Mouse (Mus musculus) testis, postnatal 10 days (tissue): ENCODE results near the gene Ghdc.

ENCODE experiments used
- DNase-seq: peaks from one replicate; pipeline ENCODE4 v3.0.0; 2021; ENCODE audit warnings: low spot score

The Ghdc gene

GRCm38 (mm10) chr11:100746546-100746945 is 24.2 kb downstream of the Ghdc start:
- DNase-seq = no peak

- peak; percentile 63 for DNase-seq
Observed at GRCm38 (mm10) chr11:100745085-100745484, 25.7 kb downstream of the Ghdc start.

GRCm38 (mm10) chr11:100741348-100741747 is 29.4 kb downstream of the Ghdc start:
- DNase-seq = no peak

- DNase-seq = no peak
Observed at GRCm38 (mm10) chr11:100738749-100739148, 32.0 kb downstream of the Ghdc start.

- peak; percentile 97 for DNase-seq
Observed at GRCm38 (mm10) chr11:100738066-100738604, 32.6 kb downstream of the Ghdc start, which contains the start of gene Rab5c. Gene Rab5c, minus strand, starts transcription at chr11:100738215.

GRCm38 (mm10) chr11:100737105-100737733 is 33.5 kb downstream of the Ghdc start:
- no peak for DNase-seq

GRCm38 (mm10) chr11:100736746-100737080 is 34.0 kb downstream of the Ghdc start:
- DNase-seq = no peak

- DNase-seq = no peak
Observed at GRCm38 (mm10) chr11:100735954-100736745, 34.6 kb downstream of the Ghdc start.

- DNase-seq = no peak
Observed at GRCm38 (mm10) chr11:100735134-100735865, 35.5 kb downstream of the Ghdc start.

- DNase-seq = no peak
Observed at GRCm38 (mm10) chr11:100730477-100731205, 40.1 kb downstream of the Ghdc start.

- DNase-seq = no peak
Observed at GRCm38 (mm10) chr11:100729976-100730375, 40.8 kb downstream of the Ghdc start.

- no peak for DNase-seq
Observed at GRCm38 (mm10) chr11:100728601-100729000, 42.2 kb downstream of the Ghdc start.

GRCm38 (mm10) chr11:100727201-100727600 is 43.6 kb downstream of the Ghdc start:
- DNase-seq = no peak

GRCm38 (mm10) chr11:100724919-100725512 is 45.7 kb downstream of the Ghdc start:
- DNase-seq = no peak

- no peak for DNase-seq
Observed at GRCm38 (mm10) chr11:100722493-100723028, 48.2 kb downstream of the Ghdc start.

GRCm38 (mm10) chr11:100721776-100722492 is 48.8 kb downstream of the Ghdc start:
- DNase-seq = no peak

GRCm38 (mm10) chr11:100721254-100721653 is 49.5 kb downstream of the Ghdc start:
- DNase-seq = no peak

GRCm38 (mm10) chr11:100720345-100720744 is 50.4 kb downstream of the Ghdc start:
- DNase-seq = no peak

- DNase-seq = no peak
Observed at GRCm38 (mm10) chr11:100719893-100720292, 50.9 kb downstream of the Ghdc start.

- no peak for DNase-seq
Observed at GRCm38 (mm10) chr11:100719312-100719711, 51.4 kb downstream of the Ghdc start.

GRCm38 (mm10) chr11:100718866-100719265 is 51.9 kb downstream of the Ghdc start:
- no peak for DNase-seq
